Mouse (Mus musculus) midbrain, embryonic 14.5 days (tissue): ENCODE measurements around the gene 4931429L15Rik. TPM values are rescaled to one million over a fixed set of nuclear protein-coding genes. Genes with fewer than 3 reads are reported as not detected.
"Not testable (repeated sequence)": the region's sequence is repeated elsewhere in the genome, so short reads cannot be mapped to it uniquely, and the experiment has no call there.

Experiments
- ATAC-seq: fragments of 200-750 bp; cut with Nextera tagmentation; 2 replicates; pipeline ENCODE4 v1.8.0; 2017; ENCODE audit warnings: moderate number of reproducible peaks, moderate library complexity; ENCODE audit not compliant: low FRiP score, low TSS enrichment
- DNase-seq: peaks from one replicate; pipeline ENCODE4 v3.0.0-alpha.2; 2015
- H3K27ac ChIP-seq: fragments of 300-500 bp; sonication (generic); replicated peaks from 2 replicates; pipeline ENCODE4 v1.5.1; 2014; ENCODE audit warnings: mild to moderate bottlenecking, low read depth, low read length, moderate library complexity
- H3K27me3 ChIP-seq: fragments of 300-500 bp; sonication (generic); 2 replicates; pipeline ENCODE4 v1.6.1; 2014; ENCODE audit warnings: low read length, control low read depth, mixed read lengths; ENCODE audit not compliant: control insufficient read depth, insufficient read depth
- H3K36me3 ChIP-seq: fragments of 300-500 bp; sonication (generic); 2 replicates; pipeline ENCODE4 v1.6.1; 2014; ENCODE audit warnings: low read length, control low read depth; ENCODE audit not compliant: control insufficient read depth, insufficient read depth
- H3K4me1 ChIP-seq: fragments of 300-500 bp; sonication (generic); 2 replicates; pipeline ENCODE4 v1.6.1; 2014; ENCODE audit warnings: mild to moderate bottlenecking, antibody characterized with exemption, low read length, control low read depth; ENCODE audit not compliant: control insufficient read depth, insufficient read depth
- H3K4me2 ChIP-seq: fragments of 300-500 bp; sonication (generic); 2 replicates; pipeline ENCODE4 v1.6.1; 2014; ENCODE audit warnings: mild to moderate bottlenecking, low read length, moderate library complexity
- H3K4me3 ChIP-seq: fragments of 300-500 bp; sonication (generic); replicated peaks from 2 replicates; pipeline ENCODE4 v1.5.1; 2014; ENCODE audit warnings: low read depth, low read length
- H3K9ac ChIP-seq: fragments of 300-500 bp; sonication (generic); replicated peaks from 2 replicates; pipeline ENCODE4 v1.6.1; 2014; ENCODE audit warnings: mild to moderate bottlenecking, low read length, moderate library complexity
- H3K9me3 ChIP-seq: fragments of 300-500 bp; sonication (generic); 2 replicates; pipeline ENCODE4 v1.6.1; 2016; ENCODE audit warnings: low read length, control low read depth, mixed read lengths; ENCODE audit not compliant: control insufficient read depth
- WGBS: fragments of 180-500 bp; shearing (Covaris S2); extraction: QIAGEN DNeasy Blood & Tissue Kit; methylation state at CpG from one replicate; pipeline ENCODE4 v1.1.7; 2014; 5-methylcytosine and 5-hydroxymethylcytosine counted together
- polyA plus RNA-seq: library from polyadenylated mRNA; unstranded; fragments of >200 nt; fragmentation: Nextera tagmentation; extraction: Ambion mirVana; gene quantifications from 2 replicates; pipeline ENCODE4 v1.2.1, GENCODE M21; 2014

Gene 4931429L15Rik
- polyA plus RNA-seq: not detected in 2 replicates

DNA sequence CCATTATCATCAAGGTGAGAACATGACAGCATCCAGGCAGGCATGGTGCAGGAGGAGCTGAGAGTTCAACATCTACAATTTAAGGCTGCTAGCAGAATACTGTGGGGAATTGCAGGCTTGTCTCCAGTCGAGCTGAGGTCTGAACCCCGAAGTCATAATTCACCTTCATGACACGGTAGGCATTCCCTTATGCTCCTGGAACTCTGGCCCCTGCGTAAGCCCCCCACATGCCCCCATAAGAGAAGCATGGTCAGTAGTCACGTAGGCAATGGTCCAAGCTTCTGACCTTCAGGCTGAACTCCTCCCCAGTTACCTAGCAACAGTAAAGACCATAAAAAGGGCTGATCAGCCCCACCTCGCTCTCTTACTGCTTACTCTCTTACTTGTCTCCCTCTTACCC lies at the start of gene 4931429L15Rik:
Gene 4931429L15Rik (minus strand): TSS at position 101 of the 400 bp plus-strand sequence.
- H3K9me3 ChIP-seq, H3K4me2 ChIP-seq, H3K36me3 ChIP-seq, H3K27ac ChIP-seq, H3K4me3 ChIP-seq, DNase-seq, H3K27me3 ChIP-seq, ATAC-seq, H3K9ac ChIP-seq: not testable (repeated sequence)
- 88% methylated on average over 6 of the region's 6 CpGs for WGBS
- peaks cover 19% of the 10 kb centered on the region for H3K4me1 ChIP-seq

DNA sequence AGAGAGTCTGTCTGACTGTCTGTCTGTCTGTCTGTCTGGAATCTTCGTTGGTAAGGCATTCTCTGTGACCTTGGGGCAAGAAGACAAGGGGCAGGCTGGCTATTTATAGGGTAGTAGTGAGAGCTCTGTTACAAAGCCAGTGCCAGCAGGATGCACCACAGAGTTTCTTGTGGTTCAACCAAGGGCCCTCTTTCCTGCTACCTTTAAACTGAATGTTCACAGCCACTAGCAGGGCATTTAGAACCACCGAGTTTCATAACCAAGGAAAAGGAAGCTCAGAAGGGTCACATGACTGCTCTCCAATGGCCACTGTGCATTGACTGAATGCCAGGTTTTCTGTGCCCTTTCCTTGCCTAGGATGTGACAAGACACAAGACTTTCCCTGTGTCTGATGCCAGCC lies 42.7 kb upstream of the 4931429L15Rik start:
- WGBS: 66% methylated on average over 2 of the region's 2 CpGs
- no peaks in the 10 kb centered on the region; the same call in 1 of the 2 replicates for H3K9me3 ChIP-seq
- no peak overlapping the region for H3K9ac ChIP-seq
- H3K4me3 ChIP-seq: no peak overlapping the region
- DNase-seq: no peak
- H3K36me3 ChIP-seq: no peaks in the 10 kb centered on the region
- H3K4me1 ChIP-seq: peaks cover 7% of the 10 kb centered on the region; the same call in 1 of the 2 replicates
- H3K27ac ChIP-seq: no peak overlapping the region
- ATAC-seq: no peak
- H3K27me3 ChIP-seq: no peaks in the 10 kb centered on the region
- no peak overlapping the region for H3K4me2 ChIP-seq

DNA sequence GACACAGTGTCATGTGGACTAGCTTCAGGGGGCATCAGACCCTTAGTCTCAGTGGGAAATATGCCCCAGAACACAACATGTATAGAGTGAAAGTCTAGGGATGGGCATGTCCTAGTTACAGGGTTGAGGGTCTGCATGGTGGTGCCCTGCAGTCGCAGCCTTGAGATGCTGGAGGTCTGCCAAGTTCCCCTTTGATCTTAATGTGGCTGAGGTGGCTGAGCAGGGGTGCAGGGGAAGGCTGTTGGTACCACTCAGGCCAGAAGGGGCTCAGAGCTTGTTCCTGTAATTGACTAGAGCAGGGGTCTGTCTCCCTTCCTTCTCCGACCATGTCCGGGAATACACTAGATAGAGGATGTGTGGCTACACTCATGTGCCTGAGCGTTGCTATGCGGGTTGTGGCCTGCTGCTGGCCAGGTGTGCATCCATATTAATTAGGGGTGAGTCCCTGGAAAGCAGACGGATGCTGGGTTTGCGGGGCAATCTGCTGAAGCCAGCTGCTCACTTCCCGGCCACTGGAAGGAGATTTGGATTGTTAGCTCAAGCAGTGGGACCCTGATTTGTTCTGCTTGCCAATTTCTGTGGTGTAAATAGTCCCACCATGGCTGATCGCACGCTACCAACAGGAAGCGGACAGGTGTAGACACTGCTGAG lies 41.8 kb upstream of the 4931429L15Rik start:
- no peaks in the 10 kb centered on the region for H3K9me3 ChIP-seq
- ATAC-seq: no peak
- 45% methylated on average over 11 of the region's 11 CpGs for WGBS
- no peak overlapping the region for H3K27ac ChIP-seq
- H3K27me3 ChIP-seq: no peaks in the 10 kb centered on the region
- H3K36me3 ChIP-seq: no peaks in the 10 kb centered on the region
- H3K4me2 ChIP-seq: no peak overlapping the region
- peaks cover 7% of the 10 kb centered on the region; the same call in 1 of the 2 replicates for H3K4me1 ChIP-seq
- peak; percentile 46 for DNase-seq
- no peak overlapping the region for H3K9ac ChIP-seq
- no peak overlapping the region for H3K4me3 ChIP-seq

GRCm38 (mm10) chr9:46353992-46354391 lies 34.2 kb upstream of the 4931429L15Rik start:
- no peak overlapping the region for H3K27ac ChIP-seq
- H3K27me3 ChIP-seq: no peaks in the 10 kb centered on the region
- peaks cover 29% of the 10 kb centered on the region for H3K4me1 ChIP-seq
- DNase-seq (peak; percentile 92), ATAC-seq (peak; percentile 55; the same call in 1 of the 2 replicates)
- no peak overlapping the region for H3K9ac ChIP-seq
- H3K36me3 ChIP-seq: no peaks in the 10 kb centered on the region
- no peak overlapping the region for H3K4me2 ChIP-seq
- no peak overlapping the region for H3K4me3 ChIP-seq
- no peaks in the 10 kb centered on the region for H3K9me3 ChIP-seq
- 10% methylated on average over 3 of the region's 3 CpGs for WGBS

- peak; percentile 40; the same call in 1 of the 2 replicates for ATAC-seq
- peaks cover 29% of the 10 kb centered on the region for H3K4me1 ChIP-seq
- no peaks in the 10 kb centered on the region for H3K27me3 ChIP-seq
- WGBS: 11% methylated on average over 5 of the region's 5 CpGs
- H3K4me3 ChIP-seq: no peak overlapping the region
- H3K36me3 ChIP-seq: no peaks in the 10 kb centered on the region
- no peak overlapping the region for H3K4me2 ChIP-seq
- no peak overlapping the region for H3K27ac ChIP-seq
- peak; percentile 72 for DNase-seq
- H3K9me3 ChIP-seq: no peaks in the 10 kb centered on the region
- H3K9ac ChIP-seq: no peak overlapping the region
Measured at GRCm38 (mm10) chr9:46353330-46353724, 33.5 kb upstream of the 4931429L15Rik start.

- Histone ChIP-seq H3K9ac (no peak overlapping the region), H3K4me3 (no peak overlapping the region), H3K4me2 (no peak overlapping the region), H3K9me3 (no peaks in the 10 kb centered on the region), H3K36me3 (no peaks in the 10 kb centered on the region), H3K4me1 (peaks cover 29% of the 10 kb centered on the region), H3K27ac (no peak overlapping the region), H3K27me3 (no peaks in the 10 kb centered on the region)
- ATAC-seq: no peak
- no peak for DNase-seq
- 52% methylated on average over 12 of the region's 12 CpGs for WGBS
Measured at GRCm38 (mm10) chr9:46352651-46353329, 33.0 kb upstream of the 4931429L15Rik start.

DNA sequence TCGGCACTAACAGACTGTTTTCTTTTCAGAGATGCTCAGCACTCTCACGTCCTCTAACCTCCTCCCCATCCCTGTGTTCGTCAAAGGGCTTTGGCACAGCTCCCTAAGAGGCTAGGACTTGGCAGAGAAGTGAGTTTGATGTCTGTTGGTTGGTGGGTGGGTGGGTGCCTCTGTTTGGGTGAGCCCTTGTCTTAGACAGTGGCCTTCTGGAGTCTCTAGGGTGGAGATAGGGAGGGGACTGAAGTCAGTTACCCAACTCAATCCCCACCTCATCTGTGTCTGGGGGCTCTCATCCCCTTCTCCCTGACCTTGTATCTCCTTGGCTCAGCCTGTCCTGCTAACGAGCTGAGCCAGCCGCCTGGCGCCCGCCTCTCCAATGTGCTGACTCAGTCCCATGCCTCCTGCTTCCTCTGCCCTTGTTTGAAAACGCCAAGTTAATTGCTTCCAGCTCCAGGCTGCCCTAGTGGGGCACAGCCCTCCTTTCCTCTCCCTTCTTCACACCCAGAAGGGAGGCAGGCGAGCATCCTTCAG lies 30.7 kb upstream of the 4931429L15Rik start:
- H3K4me2 ChIP-seq: no peak overlapping the region
- no peaks in the 10 kb centered on the region for H3K27me3 ChIP-seq
- H3K4me3 ChIP-seq: no peak overlapping the region
- H3K27ac ChIP-seq: 0 out of 2 replicates have a peak overlapping the region, but pooled peaks have one; percentile 13
- WGBS: 31% methylated on average over 9 of the region's 9 CpGs
- ATAC-seq: no peak
- H3K4me1 ChIP-seq: peaks cover 29% of the 10 kb centered on the region
- no peaks in the 10 kb centered on the region for H3K9me3 ChIP-seq
- H3K36me3 ChIP-seq: no peaks in the 10 kb centered on the region
- no peak overlapping the region; the same call in 1 of the 2 replicates for H3K9ac ChIP-seq
- peak; percentile 63 for DNase-seq

DNA sequence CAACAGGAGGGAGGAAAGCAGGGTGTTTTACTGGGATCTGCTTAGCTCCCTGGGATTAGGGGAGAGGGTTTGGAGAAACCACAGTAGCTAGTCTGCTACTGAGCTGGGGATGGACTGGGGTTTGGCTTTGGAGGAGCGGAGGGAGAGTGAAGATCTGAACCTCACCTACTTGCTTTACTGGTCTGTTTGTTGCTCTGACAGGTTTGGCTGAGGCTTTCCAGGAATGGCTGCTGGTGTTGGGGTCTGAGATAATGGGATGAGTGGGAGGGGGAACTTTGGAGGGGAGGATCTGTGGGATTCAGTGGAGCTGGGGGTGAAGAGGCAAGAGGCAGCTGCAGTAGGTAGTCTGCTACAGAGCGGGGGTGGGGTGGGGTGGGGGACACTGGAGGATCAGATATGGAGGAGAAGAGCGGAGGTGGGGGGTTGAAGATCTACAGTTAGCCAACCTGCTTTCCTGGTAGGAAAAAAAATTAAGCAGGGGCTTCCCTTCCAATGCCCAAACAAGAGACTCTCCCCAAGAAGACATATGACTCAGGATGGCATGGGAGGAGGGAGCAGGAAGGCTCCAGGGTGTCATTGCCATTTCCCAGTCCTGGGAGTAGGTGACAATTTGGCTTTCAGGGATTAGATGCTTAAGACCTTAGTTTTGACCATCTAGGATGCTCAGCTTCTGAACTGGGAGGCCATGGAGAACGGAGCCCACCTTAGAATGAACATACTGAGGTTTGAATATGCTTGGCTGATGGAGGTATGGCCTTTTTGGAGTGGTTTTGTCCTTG lies 26.3 kb upstream of the 4931429L15Rik start:
- 90% methylated on average over 4 of the region's 4 CpGs for WGBS
- no peaks in the 10 kb centered on the region for H3K36me3 ChIP-seq
- ATAC-seq (no peak), DNase-seq (no peak)
- H3K4me2 ChIP-seq: no peak overlapping the region
- no peaks in the 10 kb centered on the region for H3K27me3 ChIP-seq
- H3K9ac ChIP-seq: no peak overlapping the region
- H3K27ac ChIP-seq: no peak overlapping the region
- peaks cover 9% of the 10 kb centered on the region; the same call in 1 of the 2 replicates for H3K4me1 ChIP-seq
- H3K4me3 ChIP-seq: no peak overlapping the region
- H3K9me3 ChIP-seq: no peaks in the 10 kb centered on the region
